Mouse (Mus musculus) layer of hippocampus, postnatal 14 days (tissue): Measurements from ENCODE around the gene Slc22a15. TPM values are rescaled to one million over a fixed set of nuclear protein-coding genes. Genes with fewer than 3 reads are reported as not detected.

ENCODE experiments used
- DNase-seq, 2 experiments: peaks; one replicate each; pipeline ENCODE4 v3.0.0; 2021 to 2022; ENCODE audit warnings: low spot score in 2 of 2, mixed read lengths in 1 of 2
- total RNA-seq, 2 experiments: library from RNA; stranded (reverse); gene quantifications; 2 replicates each; pipeline ENCODE4 v1.2.3; 2021

The Slc22a15 gene
- total RNA-seq, 2 experiments from 2014 or later, result 10.6 to 12.3 TPM

GRCm38 (mm10) chr3:101918526-101918925 lies 5.7 kb downstream of the Slc22a15 start:
- no peak for DNase-seq

GRCm38 (mm10) chr3:101917665-101918064 lies 6.6 kb downstream of the Slc22a15 start:
- DNase-seq, result no peak

GRCm38 (mm10) chr3:101916525-101916924 lies 7.7 kb downstream of the Slc22a15 start:
- DNase-seq, result no peak

- no peak for DNase-seq
Observed at GRCm38 (mm10) chr3:101915048-101915801, 9.0 kb downstream of the Slc22a15 start.

- no peak for DNase-seq
Observed at GRCm38 (mm10) chr3:101914266-101914665, 10.0 kb downstream of the Slc22a15 start.

GRCm38 (mm10) chr3:101912041-101912440 lies 12.2 kb downstream of the Slc22a15 start:
- no peak for DNase-seq

GRCm38 (mm10) chr3:101907049-101907448 lies 17.2 kb downstream of the Slc22a15 start:
- no peak for DNase-seq

- no peak for DNase-seq
Observed at GRCm38 (mm10) chr3:101904776-101905175, 19.5 kb downstream of the Slc22a15 start.

- DNase-seq, result no peak
Observed at GRCm38 (mm10) chr3:101903091-101903490, 21.2 kb downstream of the Slc22a15 start.

- DNase-seq, result no peak
Observed at GRCm38 (mm10) chr3:101902344-101902743, 21.9 kb downstream of the Slc22a15 start.

- DNase-seq, result no peak
Observed at GRCm38 (mm10) chr3:101897377-101897974, 26.8 kb downstream of the Slc22a15 start.

GRCm38 (mm10) chr3:101896893-101897292 lies 27.4 kb downstream of the Slc22a15 start:
- DNase-seq, result peak; percentile 62 to 79

- no peak for DNase-seq
Observed at GRCm38 (mm10) chr3:101895376-101895910, 28.8 kb downstream of the Slc22a15 start.

GRCm38 (mm10) chr3:101885591-101885990 lies 38.7 kb downstream of the Slc22a15 start:
- peak in 1 of 2 experiments; percentile 39 for DNase-seq

- DNase-seq, result no peak
Observed at GRCm38 (mm10) chr3:101885041-101885440, 39.2 kb downstream of the Slc22a15 start.

- no peak for DNase-seq
Observed at GRCm38 (mm10) chr3:101883902-101884301, 40.4 kb downstream of the Slc22a15 start.

GRCm38 (mm10) chr3:101881721-101882120 lies 42.5 kb downstream of the Slc22a15 start:
- no peak for DNase-seq

GRCm38 (mm10) chr3:101880818-101881217 lies 43.4 kb downstream of the Slc22a15 start:
- no peak for DNase-seq

- no peak for DNase-seq
Observed at GRCm38 (mm10) chr3:101878136-101878535, 46.1 kb downstream of the Slc22a15 start.

- DNase-seq, result no peak
Observed at GRCm38 (mm10) chr3:101876459-101877285, 47.6 kb downstream of the Slc22a15 start.

GRCm38 (mm10) chr3:101875258-101875920 lies 48.9 kb downstream of the Slc22a15 start:
- DNase-seq, result no peak
